Mouse (Mus musculus): ENCODE measurements around the gene Dlx5.

Dlx5 gene

GRCm38 (mm10) chr6:6881638-6882190 lies at the start of gene Dlx5:
Gene Dlx5, minus strand, starts transcription at chr6:6882085.
- peak; percentile 8 for DNase-seq

GRCm38 (mm10) chr6:6931507-6931906 lies 49.6 kb upstream of the Dlx5 start:
- no peak for DNase-seq

GRCm38 (mm10) chr6:6930831-6931230 lies 48.9 kb upstream of the Dlx5 start:
- no peak for DNase-seq

- no peak for DNase-seq
Measured at GRCm38 (mm10) chr6:6925264-6925663, 43.4 kb upstream of the Dlx5 start.

GRCm38 (mm10) chr6:6917334-6917733 lies 35.4 kb upstream of the Dlx5 start:
- DNase-seq: no peak

GRCm38 (mm10) chr6:6915526-6915915 lies 33.6 kb upstream of the Dlx5 start:
- DNase-seq: no peak

- DNase-seq: peak; percentile 71
Measured at GRCm38 (mm10) chr6:6914849-6915525, 33.1 kb upstream of the Dlx5 start.

- no peak for DNase-seq
Measured at GRCm38 (mm10) chr6:6914304-6914703, 32.4 kb upstream of the Dlx5 start.

- DNase-seq: peak; percentile 68
Measured at GRCm38 (mm10) chr6:6909586-6909985, 27.7 kb upstream of the Dlx5 start.

GRCm38 (mm10) chr6:6890047-6890446 lies 8.2 kb upstream of the Dlx5 start:
- DNase-seq: no peak

GRCm38 (mm10) chr6:6886225-6886624 lies 4.3 kb upstream of the Dlx5 start:
- DNase-seq: no peak

- peak; percentile 38 for DNase-seq
Measured at GRCm38 (mm10) chr6:6884897-6885296, 3.0 kb upstream of the Dlx5 start.

GRCm38 (mm10) chr6:6882266-6882797 lies 447 bp upstream of the Dlx5 start:
- DNase-seq: no peak

- no peak for DNase-seq
Measured at GRCm38 (mm10) chr6:6881115-6881637, 709 bp downstream of the Dlx5 start.

- no peak for DNase-seq
Measured at GRCm38 (mm10) chr6:6880361-6881114, 1.3 kb downstream of the Dlx5 start.

- DNase-seq: no peak
Measured at GRCm38 (mm10) chr6:6879371-6880325, 2.2 kb downstream of the Dlx5 start.

- no peak for DNase-seq
Measured at GRCm38 (mm10) chr6:6878841-6879291, 3.0 kb downstream of the Dlx5 start.

- no peak for DNase-seq
Measured at GRCm38 (mm10) chr6:6877981-6878840, 3.7 kb downstream of the Dlx5 start.

- DNase-seq: no peak
Measured at GRCm38 (mm10) chr6:6877346-6877910, 4.5 kb downstream of the Dlx5 start.

GRCm38 (mm10) chr6:6876731-6877130 lies 5.2 kb downstream of the Dlx5 start:
- DNase-seq: no peak

- no peak for DNase-seq
Measured at GRCm38 (mm10) chr6:6876231-6876630, 5.7 kb downstream of the Dlx5 start.
